Mouse (Mus musculus): ENCODE measurements around the gene Depp1. TPM values are rescaled to one million over a fixed set of nuclear protein-coding genes. Genes with fewer than 3 reads are reported as not detected.
A peak's percentile ranks its signal among the peaks of the same experiment; 100 is the strongest.

Gene Depp1
- polyA plus RNA-seq, 1 experiment from 2014 or later = 13.0 TPM

DNA sequence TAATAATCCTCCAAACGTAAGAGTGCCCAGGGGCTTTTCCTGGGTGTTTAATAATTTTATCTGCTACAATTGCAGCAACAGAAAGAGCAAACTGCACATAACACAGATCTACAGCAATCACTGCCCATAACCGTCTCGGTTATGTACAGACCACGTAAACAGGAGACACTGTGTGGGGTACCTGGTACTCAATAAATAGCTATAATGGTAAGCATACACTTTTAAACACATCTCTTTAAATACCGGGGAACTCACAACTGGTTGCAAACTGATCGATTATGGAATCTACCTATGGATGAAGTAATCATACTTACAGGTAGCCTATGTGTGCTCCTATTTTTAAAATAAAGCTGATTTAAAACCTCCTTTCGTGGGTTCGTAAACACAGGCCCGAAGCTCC, 22.3 kb upstream of the Depp1 start:
- no peak for ATAC-seq
- no peaks in the 10 kb centered on the region for H3K9me3 ChIP-seq (ENCODE audit: control insufficient read depth)
- no peak for TF ChIP-seq CTCF (IDR thresholded peaks at IDR 0.05; ENCODE audit: low read depth)
- WGBS = 6% methylated on average over 9 of the region's 9 CpGs
- H3K27me3 ChIP-seq (replicated peaks; ENCODE audit: control insufficient read depth, insufficient read depth, low read length) = no peaks in the 10 kb centered on the region
- peak overlapping the region; percentile 77 for H3K27ac ChIP-seq (ENCODE audit: low read depth, low read length)
- no peaks in the 10 kb centered on the region for H3K4me1 ChIP-seq (replicated peaks; ENCODE audit: control insufficient read depth, insufficient read depth, low read length)
- H3K4me3 ChIP-seq (ENCODE audit: low read depth, low read length) = peak overlapping the region; percentile 65
- peak overlapping the region; percentile 68 for H3K4me2 ChIP-seq (replicated peaks; ENCODE audit: low read depth)
- H3K36me3 ChIP-seq (ENCODE audit: control insufficient read depth, insufficient read depth) = peaks cover 9% of the 10 kb centered on the region; the same call in 1 of the 2 replicates
- peak overlapping the region; percentile 92 for H3K9ac ChIP-seq (ENCODE audit: low read depth, low read length)

GRCm38 (mm10) chr6:116628539-116629171, 21.8 kb upstream of the Depp1 start, which contains the start of gene Zfp422:
TSS of gene Zfp422 (minus strand) at chr6:116628999.
- Histone ChIP-seq H3K27ac (ENCODE audit: low read depth, low read length) (peak within 1 kb of the TSS; percentile 77), H3K27me3 (replicated peaks; ENCODE audit: control insufficient read depth, insufficient read depth, low read length) (no peaks in the 10 kb centered on the region), H3K4me2 (replicated peaks; ENCODE audit: low read depth) (peak within 1 kb of the TSS; percentile 68), H3K36me3 (ENCODE audit: control insufficient read depth, insufficient read depth) (peaks cover 9% of the 10 kb centered on the region; the same call in 1 of the 2 replicates), H3K4me1 (replicated peaks; ENCODE audit: control insufficient read depth, insufficient read depth, low read length) (no peaks in the 10 kb centered on the region), H3K9me3 (ENCODE audit: control insufficient read depth) (no peaks in the 10 kb centered on the region), H3K9ac (ENCODE audit: low read depth, low read length) (peak within 1 kb of the TSS; percentile 92), H3K4me3 (ENCODE audit: low read depth, low read length) (peak within 1 kb of the TSS; percentile 65)
- no peak for TF ChIP-seq CTCF (IDR thresholded peaks at IDR 0.05; ENCODE audit: low read depth)
- WGBS = 0% methylated on average over 56 of the region's 56 CpGs
- ATAC-seq = peak; percentile 83

- TF ChIP-seq CTCF (IDR thresholded peaks at IDR 0.05; ENCODE audit: low read depth) = no peak
- Histone ChIP-seq H3K4me3 (ENCODE audit: low read depth, low read length) (no peak overlapping the region), H3K27ac (ENCODE audit: low read depth, low read length) (no peak overlapping the region), H3K4me1 (replicated peaks; ENCODE audit: control insufficient read depth, insufficient read depth, low read length) (peaks cover 5% of the 10 kb centered on the region; the same call in 1 of the 2 replicates), H3K9me3 (ENCODE audit: control insufficient read depth) (no peaks in the 10 kb centered on the region), H3K9ac (ENCODE audit: low read depth, low read length) (no peak overlapping the region), H3K4me2 (replicated peaks; ENCODE audit: low read depth) (no peak overlapping the region), H3K36me3 (ENCODE audit: control insufficient read depth, insufficient read depth) (peaks cover 9% of the 10 kb centered on the region; the same call in 1 of the 2 replicates), H3K27me3 (replicated peaks; ENCODE audit: control insufficient read depth, insufficient read depth, low read length) (no peaks in the 10 kb centered on the region)
- WGBS = 91% methylated on average over 10 of the region's 10 CpGs
- no peak for ATAC-seq
Measured at GRCm38 (mm10) chr6:116629766-116630165, 20.6 kb upstream of the Depp1 start.

- TF ChIP-seq CTCF (IDR thresholded peaks at IDR 0.05; ENCODE audit: low read depth) = peak; percentile 92
- no peaks in the 10 kb centered on the region for H3K27me3 ChIP-seq (replicated peaks; ENCODE audit: control insufficient read depth, insufficient read depth, low read length)
- H3K9ac ChIP-seq (ENCODE audit: low read depth, low read length) = no peak overlapping the region
- no peak overlapping the region for H3K4me2 ChIP-seq (replicated peaks; ENCODE audit: low read depth)
- no peaks in the 10 kb centered on the region for H3K36me3 ChIP-seq (ENCODE audit: control insufficient read depth, insufficient read depth)
- 49% methylated on average over 1 of the region's 1 CpGs for WGBS
- no peaks in the 10 kb centered on the region for H3K9me3 ChIP-seq (ENCODE audit: control insufficient read depth)
- H3K4me1 ChIP-seq (replicated peaks; ENCODE audit: control insufficient read depth, insufficient read depth, low read length) = peaks cover 9% of the 10 kb centered on the region; the same call in 1 of the 2 replicates
- no peak overlapping the region for H3K27ac ChIP-seq (ENCODE audit: low read depth, low read length)
- ATAC-seq = no peak
- H3K4me3 ChIP-seq (ENCODE audit: low read depth, low read length) = no peak overlapping the region
Measured at GRCm38 (mm10) chr6:116632129-116632528, 18.3 kb upstream of the Depp1 start.

DNA sequence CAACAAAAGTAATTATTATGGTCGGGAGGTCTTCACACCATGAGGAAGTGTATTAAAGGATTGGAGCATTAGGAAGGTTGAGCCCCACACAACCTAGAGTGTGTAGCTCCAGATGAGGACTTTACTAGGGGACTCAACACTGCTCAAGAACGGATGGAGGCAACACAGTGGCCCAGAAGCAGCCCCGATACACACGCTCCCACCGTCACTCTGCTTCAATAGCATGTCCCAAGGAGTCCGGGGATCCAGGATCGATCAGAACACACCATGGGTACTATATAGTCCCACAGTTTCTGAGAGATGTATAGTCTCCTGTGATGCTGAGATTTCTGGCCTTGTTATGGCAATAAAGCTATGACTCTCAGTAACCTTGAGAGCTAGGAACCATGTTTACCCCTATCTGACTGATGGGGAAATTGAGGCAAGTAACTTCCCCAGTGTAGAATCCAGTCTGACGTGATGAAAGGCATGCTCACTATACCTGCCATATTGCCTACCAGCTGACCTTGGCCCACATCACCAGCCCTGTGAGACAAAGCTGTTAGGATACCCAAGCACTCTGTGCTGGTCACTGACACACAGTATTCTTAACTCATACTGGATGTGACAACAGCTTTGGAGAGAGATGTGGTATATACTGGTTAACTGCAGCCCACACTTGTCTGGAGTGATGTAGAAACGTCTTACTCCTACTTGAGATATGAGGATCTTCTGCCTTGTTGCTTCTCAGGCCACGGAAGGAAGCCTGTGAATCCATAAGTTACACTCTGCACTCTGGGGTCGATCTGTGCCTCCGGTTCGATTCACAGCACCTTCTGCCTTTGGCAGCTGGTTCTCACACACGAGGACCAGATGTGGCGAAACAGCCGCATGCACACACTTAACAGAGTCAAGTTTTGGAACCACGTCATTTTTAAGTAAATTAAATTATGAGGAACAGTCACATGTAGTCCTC, 16.4 kb upstream of the Depp1 start:
- Histone ChIP-seq H3K4me3 (ENCODE audit: low read depth, low read length) (no peak overlapping the region), H3K36me3 (ENCODE audit: control insufficient read depth, insufficient read depth) (no peaks in the 10 kb centered on the region), H3K4me1 (replicated peaks; ENCODE audit: control insufficient read depth, insufficient read depth, low read length) (peaks cover 9% of the 10 kb centered on the region; the same call in 1 of the 2 replicates), H3K27ac (ENCODE audit: low read depth, low read length) (peak overlapping the region; percentile 91; the same call in 1 of the 2 replicates), H3K9me3 (ENCODE audit: control insufficient read depth) (no peaks in the 10 kb centered on the region), H3K4me2 (replicated peaks; ENCODE audit: low read depth) (no peak overlapping the region), H3K27me3 (replicated peaks; ENCODE audit: control insufficient read depth, insufficient read depth, low read length) (no peaks in the 10 kb centered on the region), H3K9ac (ENCODE audit: low read depth, low read length) (no peak overlapping the region)
- TF ChIP-seq CTCF (IDR thresholded peaks at IDR 0.05; ENCODE audit: low read depth) = no peak
- ATAC-seq = no peak
- 89% methylated on average over 17 of the region's 17 CpGs for WGBS

Data from intestine, postnatal 0 days (tissue).